Mouse (Mus musculus): ENCODE results near the gene Tmc8.

DNA sequence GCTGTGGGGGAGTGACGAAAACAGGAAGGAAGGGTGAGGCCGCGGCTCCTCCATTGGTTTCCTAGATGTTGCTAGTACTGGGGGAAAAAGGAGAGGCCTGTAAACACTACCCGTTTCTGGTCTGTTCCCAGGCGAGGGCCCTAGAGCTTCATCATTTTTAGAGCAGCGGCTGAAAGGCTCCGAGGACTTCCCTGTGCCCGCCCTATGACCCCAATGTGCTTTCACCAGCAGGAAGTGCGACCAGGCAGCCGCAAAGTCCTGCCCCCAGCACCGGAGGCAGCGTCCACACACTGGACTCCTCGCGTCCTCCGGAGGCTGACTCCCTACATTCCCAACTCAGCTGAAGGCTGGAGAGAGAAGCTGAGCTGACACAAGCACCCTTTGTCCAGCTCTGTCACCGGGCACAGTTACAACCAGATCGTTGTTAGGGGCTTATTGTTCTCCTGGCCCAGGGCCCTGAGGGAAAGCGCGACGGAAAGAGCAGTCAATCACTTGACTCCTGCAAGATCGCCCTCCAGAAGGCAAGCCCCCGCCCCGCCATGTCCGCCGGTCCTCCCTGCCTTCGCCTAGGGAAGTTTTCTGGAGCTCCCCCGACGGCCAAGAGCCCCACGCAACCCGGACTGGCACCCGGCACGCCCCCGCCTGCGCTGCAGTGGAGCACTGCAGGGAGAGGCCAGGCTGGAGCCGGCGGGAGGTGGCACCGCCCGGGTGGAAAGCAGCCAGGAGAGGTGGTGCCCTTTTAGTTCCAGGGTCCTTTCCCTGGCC is 2.3 kb upstream of the Tmc8 start:
- TF ChIP-seq TAL1 (IDR thresholded peaks at IDR 0.05; ENCODE audit: low read length) (no peak), GATA1 (IDR thresholded peaks at IDR 0.05; ENCODE audit: low read length) (no peak)

Data from erythroblast, embryonic 14.5 days (primary cell).